Mouse (Mus musculus): ENCODE measurements around the gene Prdx3. TPM values are rescaled to one million over a fixed set of nuclear protein-coding genes. Genes with fewer than 3 reads are reported as not detected.
"Not testable (repeated sequence)": the region's sequence is repeated elsewhere in the genome, so short reads cannot be mapped to it uniquely, and the experiment has no call there.

Gene Prdx3
- polyA plus RNA-seq, 1 experiment from 2014 or later = 119 TPM

GRCm38 (mm10) chr19:60872272-60872671, 2.1 kb downstream of the Prdx3 start:
- WGBS = 38% methylated on average over 1 of the region's 1 CpGs
- Histone ChIP-seq H3K9ac (ENCODE audit: low read depth, low read length) (no peak overlapping the region), H3K4me2 (replicated peaks; ENCODE audit: low read depth) (no peak overlapping the region), H3K27ac (ENCODE audit: low read depth, low read length) (no peak overlapping the region), H3K27me3 (replicated peaks; ENCODE audit: control insufficient read depth, insufficient read depth, low read length) (no peaks in the 10 kb centered on the region), H3K36me3 (ENCODE audit: control insufficient read depth, insufficient read depth) (peaks cover 23% of the 10 kb centered on the region), H3K4me1 (replicated peaks; ENCODE audit: control insufficient read depth, insufficient read depth, low read length) (peaks cover 5% of the 10 kb centered on the region; the same call in 1 of the 2 replicates), H3K4me3 (ENCODE audit: low read depth, low read length) (no peak overlapping the region), H3K9me3 (ENCODE audit: control insufficient read depth) (no peaks in the 10 kb centered on the region)
- no peak for TF ChIP-seq CTCF (IDR thresholded peaks at IDR 0.05; ENCODE audit: low read depth)
- no peak for ATAC-seq

- no peak overlapping the region for H3K4me3 ChIP-seq (ENCODE audit: low read depth, low read length)
- TF ChIP-seq CTCF (IDR thresholded peaks at IDR 0.05; ENCODE audit: low read depth) = no peak
- no peak overlapping the region for H3K27ac ChIP-seq (ENCODE audit: low read depth, low read length)
- peaks cover 5% of the 10 kb centered on the region; the same call in 1 of the 2 replicates for H3K4me1 ChIP-seq (replicated peaks; ENCODE audit: control insufficient read depth, insufficient read depth, low read length)
- no peak for ATAC-seq
- 89% methylated on average over 5 of the region's 5 CpGs for WGBS
- H3K9ac ChIP-seq (ENCODE audit: low read depth, low read length) = no peak overlapping the region
- H3K9me3 ChIP-seq (ENCODE audit: control insufficient read depth) = no peaks in the 10 kb centered on the region
- no peaks in the 10 kb centered on the region for H3K27me3 ChIP-seq (replicated peaks; ENCODE audit: control insufficient read depth, insufficient read depth, low read length)
- H3K4me2 ChIP-seq (replicated peaks; ENCODE audit: low read depth) = no peak overlapping the region
- H3K36me3 ChIP-seq (ENCODE audit: control insufficient read depth, insufficient read depth) = peaks cover 29% of the 10 kb centered on the region
These were observed 3.0 kb downstream of the Prdx3 start for GRCm38 (mm10) chr19:60871366-60871765.

GRCm38 (mm10) chr19:60870489-60870888, 3.9 kb downstream of the Prdx3 start:
- no peak for ATAC-seq

GRCm38 (mm10) chr19:60866169-60866568, 8.2 kb downstream of the Prdx3 start:
- ATAC-seq; H3K4me2 ChIP-seq (replicated peaks; ENCODE audit: low read depth): not testable (repeated sequence)

More at GRCm38 (mm10) chr19:60870489-60870888, 3.9 kb downstream of the Prdx3 start:
- Histone ChIP-seq H3K4me1 (replicated peaks; ENCODE audit: control insufficient read depth, insufficient read depth, low read length) (peaks cover 5% of the 10 kb centered on the region; the same call in 1 of the 2 replicates), H3K4me3 (ENCODE audit: low read depth, low read length) (no peak overlapping the region), H3K27ac (ENCODE audit: low read depth, low read length) (no peak overlapping the region), H3K27me3 (replicated peaks; ENCODE audit: control insufficient read depth, insufficient read depth, low read length) (no peaks in the 10 kb centered on the region), H3K9me3 (ENCODE audit: control insufficient read depth) (no peaks in the 10 kb centered on the region), H3K4me2 (replicated peaks; ENCODE audit: low read depth) (no peak overlapping the region), H3K9ac (ENCODE audit: low read depth, low read length) (no peak overlapping the region), H3K36me3 (ENCODE audit: control insufficient read depth, insufficient read depth) (peaks cover 29% of the 10 kb centered on the region)
- no peak for TF ChIP-seq CTCF (IDR thresholded peaks at IDR 0.05; ENCODE audit: low read depth)
- 93% methylated on average over 1 of the region's 1 CpGs for WGBS

GRCm38 (mm10) chr19:60860868-60861700, 13.3 kb downstream of the Prdx3 start, which contains the start of gene Sfxn4:
TSS of gene Sfxn4 (minus strand) at chr19:60861479.
- Histone ChIP-seq H3K9me3 (ENCODE audit: control insufficient read depth) (no peaks in the 10 kb centered on the region), H3K4me3 (ENCODE audit: low read depth, low read length) (peak within 1 kb of the TSS; percentile 45), H3K9ac (ENCODE audit: low read depth, low read length) (peak within 1 kb of the TSS; percentile 45), H3K4me2 (replicated peaks; ENCODE audit: low read depth) (peak within 1 kb of the TSS; percentile 67), H3K36me3 (ENCODE audit: control insufficient read depth, insufficient read depth) (peaks cover 9% of the 10 kb centered on the region), H3K27ac (ENCODE audit: low read depth, low read length) (peak within 1 kb of the TSS; percentile 29), H3K27me3 (replicated peaks; ENCODE audit: control insufficient read depth, insufficient read depth, low read length) (no peaks in the 10 kb centered on the region), H3K4me1 (replicated peaks; ENCODE audit: control insufficient read depth, insufficient read depth, low read length) (no peaks in the 10 kb centered on the region)
- WGBS = 4% methylated on average over 30 of the region's 30 CpGs
- no peak for TF ChIP-seq CTCF (IDR thresholded peaks at IDR 0.05; ENCODE audit: low read depth)
- ATAC-seq = peak; percentile 92

More at GRCm38 (mm10) chr19:60866169-60866568, 8.2 kb downstream of the Prdx3 start:
- H3K4me3 ChIP-seq (ENCODE audit: low read depth, low read length); H3K27ac ChIP-seq (ENCODE audit: low read depth, low read length); H3K27me3 ChIP-seq (replicated peaks; ENCODE audit: control insufficient read depth, insufficient read depth, low read length); H3K4me1 ChIP-seq (replicated peaks; ENCODE audit: control insufficient read depth, insufficient read depth, low read length); H3K9me3 ChIP-seq (ENCODE audit: control insufficient read depth); H3K9ac ChIP-seq (ENCODE audit: low read depth, low read length): not testable (repeated sequence)
- peaks cover 38% of the 10 kb centered on the region for H3K36me3 ChIP-seq (ENCODE audit: control insufficient read depth, insufficient read depth)
- WGBS = 97% methylated on average over 4 of the region's 4 CpGs

- TF ChIP-seq CTCF (IDR thresholded peaks at IDR 0.05; ENCODE audit: low read depth) = no peak
- no peak overlapping the region for H3K27ac ChIP-seq (ENCODE audit: low read depth, low read length)
- no peak overlapping the region for H3K4me3 ChIP-seq (ENCODE audit: low read depth, low read length)
- H3K4me2 ChIP-seq (replicated peaks; ENCODE audit: low read depth) = no peak overlapping the region
- H3K4me1 ChIP-seq (replicated peaks; ENCODE audit: control insufficient read depth, insufficient read depth, low read length) = no peaks in the 10 kb centered on the region
- no peaks in the 10 kb centered on the region for H3K9me3 ChIP-seq (ENCODE audit: control insufficient read depth)
- H3K9ac ChIP-seq (ENCODE audit: low read depth, low read length) = no peak overlapping the region
- peaks cover 5% of the 10 kb centered on the region; the same call in 1 of the 2 replicates for H3K36me3 ChIP-seq (ENCODE audit: control insufficient read depth, insufficient read depth)
- no peak for ATAC-seq
- H3K27me3 ChIP-seq (replicated peaks; ENCODE audit: control insufficient read depth, insufficient read depth, low read length) = no peaks in the 10 kb centered on the region
These were observed 28.6 kb downstream of the Prdx3 start for GRCm38 (mm10) chr19:60845731-60846130.
